8 mouse cellular contexts compared by ENCODE assay signal in genomic region chr13:56135231-56136052, GRCm38 (mm10). TPM values are rescaled to one million over a fixed set of nuclear protein-coding genes. Genes with fewer than 3 reads are reported as not detected.
DNase-seq lines count a peak whose midpoint lies in the region; ATAC-seq and TF ChIP-seq lines count a peak whose summit lies in the region.

No protein-coding gene starts in this region.

- H3K27ac ChIP-seq in bone marrow, adult 2 months (ENCODE audit: control insufficient read depth, insufficient read depth, low read depth, low read length, poor library complexity) = peak overlapping the region; percentile 96
- H3K27ac ChIP-seq in embryonic facial prominence, embryonic 14.5 days (replicated peaks; ENCODE audit: low read depth, low read length) = peak overlapping the region; percentile 89
- H3K27ac ChIP-seq in kidney, embryonic 14.5 days (ENCODE audit: low read depth, low read length) = peak overlapping the region; percentile 89
- H3K27ac ChIP-seq in limb, embryonic 15.5 days = peak overlapping the region; percentile 89
- H3K27ac ChIP-seq in midbrain, postnatal 0 days (ENCODE audit: low read depth, low read length) = peak overlapping the region; percentile 85

- TF ChIP-seq CTCF in bone marrow, adult 2 months (IDR thresholded peaks at IDR 0.05; ENCODE audit: control insufficient read depth, insufficient read depth, low read length) = no peak
- no peak for TF ChIP-seq CTCF in midbrain, postnatal 0 days (IDR thresholded peaks at IDR 0.05)

- peak overlapping the region; percentile 99 for H3K9ac ChIP-seq in embryonic facial prominence, embryonic 14.5 days (ENCODE audit: low read depth, low read length)
- peak overlapping the region; percentile 94 for H3K9ac ChIP-seq in kidney, embryonic 14.5 days (ENCODE audit: low read depth, low read length)
- peak overlapping the region; percentile 97 for H3K9ac ChIP-seq in limb, embryonic 15.5 days
- H3K9ac ChIP-seq in midbrain, postnatal 0 days (replicated peaks; ENCODE audit: low read length, poor library complexity, severe bottlenecking) = peak overlapping the region; percentile 91

- under 1% methylated on average over 77 of the region's 89 CpGs for WGBS in bone marrow, adult 2 months
- 6% methylated on average over 9 of the region's 89 CpGs for WGBS in embryonic facial prominence, embryonic 14.5 days
- 2% methylated on average over 65 of the region's 89 CpGs for WGBS in kidney, embryonic 14.5 days
- 1% methylated on average over 67 of the region's 89 CpGs for WGBS in limb, embryonic 15.5 days
- 2% methylated on average over 51 of the region's 89 CpGs for WGBS in midbrain, postnatal 0 days

- H3K27me3 ChIP-seq in embryonic facial prominence, embryonic 14.5 days (replicated peaks; ENCODE audit: control insufficient read depth, insufficient read depth, low read length) = no peaks in the 10 kb centered on the region
- no peaks in the 10 kb centered on the region for H3K27me3 ChIP-seq in kidney, embryonic 14.5 days (ENCODE audit: control insufficient read depth, insufficient read depth, low read length)
- no peaks in the 10 kb centered on the region for H3K27me3 ChIP-seq in limb, embryonic 15.5 days
- H3K27me3 ChIP-seq in midbrain, postnatal 0 days (ENCODE audit: insufficient read depth, low read length) = no peaks in the 10 kb centered on the region

- peak overlapping the region; percentile 79 for H3K4me3 ChIP-seq in bone marrow, adult 2 months (replicated peaks; ENCODE audit: control insufficient read depth, low read depth, low read length)
- peak overlapping the region; percentile 80 for H3K4me3 ChIP-seq in embryonic facial prominence, embryonic 14.5 days (ENCODE audit: low read depth, low read length)
- peak overlapping the region; percentile 91 for H3K4me3 ChIP-seq in kidney, embryonic 14.5 days (ENCODE audit: low read length)
- peak overlapping the region; percentile 98 for H3K4me3 ChIP-seq in limb, embryonic 15.5 days
- peak overlapping the region; percentile 94 for H3K4me3 ChIP-seq in midbrain, postnatal 0 days (ENCODE audit: low read depth, low read length)

- H3K4me1 ChIP-seq in bone marrow, adult 2 months (ENCODE audit: control insufficient read depth, insufficient read depth, low read length) = peaks cover 11% of the 10 kb centered on the region
- H3K4me1 ChIP-seq in embryonic facial prominence, embryonic 14.5 days (ENCODE audit: control insufficient read depth, insufficient read depth, low read length) = peaks cover 14% of the 10 kb centered on the region
- peaks cover 26% of the 10 kb centered on the region for H3K4me1 ChIP-seq in kidney, embryonic 14.5 days (ENCODE audit: control insufficient read depth, insufficient read depth, low read length)
- H3K4me1 ChIP-seq in limb, embryonic 15.5 days = peaks cover 45% of the 10 kb centered on the region
- peaks cover 8% of the 10 kb centered on the region; the same call in 1 of the 2 replicates for H3K4me1 ChIP-seq in midbrain, postnatal 0 days (ENCODE audit: insufficient read depth, low read length)

- H3K36me3 ChIP-seq in embryonic facial prominence, embryonic 14.5 days (ENCODE audit: control insufficient read depth, insufficient read depth, low read length) = peaks cover 7% of the 10 kb centered on the region; the same call in 1 of the 2 replicates
- H3K36me3 ChIP-seq in kidney, embryonic 14.5 days (ENCODE audit: control insufficient read depth, insufficient read depth, low read length) = no peaks in the 10 kb centered on the region; the same call in 1 of the 2 replicates
- H3K36me3 ChIP-seq in limb, embryonic 15.5 days = peaks cover 4% of the 10 kb centered on the region; the same call in 1 of the 2 replicates
- H3K36me3 ChIP-seq in midbrain, postnatal 0 days (ENCODE audit: insufficient read depth, low read length) = 0 out of 2 replicates have a peak, but pooled peaks cover 2% of the 10 kb centered on the region

- ATAC-seq in embryonic facial prominence, embryonic 14.5 days (ENCODE audit: low read depth) = peak; percentile 90
- ATAC-seq in kidney, embryonic 14.5 days (ENCODE audit: low FRiP score, low TSS enrichment) = peak; percentile 85
- ATAC-seq in limb, embryonic 15.5 days (ENCODE audit: insufficient number of reproducible peaks, low FRiP score, low TSS enrichment, low read depth) = peak; percentile 74
- peak; percentile 78 for ATAC-seq in midbrain, postnatal 0 days (ENCODE audit: low FRiP score)

- H3K4me2 ChIP-seq in embryonic facial prominence, embryonic 14.5 days (ENCODE audit: low read depth, low read length) = peak overlapping the region; percentile 66
- peak overlapping the region; percentile 68 for H3K4me2 ChIP-seq in kidney, embryonic 14.5 days (replicated peaks; ENCODE audit: low read depth, low read length)
- H3K4me2 ChIP-seq in limb, embryonic 15.5 days = peak overlapping the region; percentile 86
- H3K4me2 ChIP-seq in midbrain, postnatal 0 days (ENCODE audit: low read depth, low read length, poor library complexity, severe bottlenecking) = peak overlapping the region; percentile 96

- TF ChIP-seq POLR2A in bone marrow, adult 2 months (IDR thresholded peaks at IDR 0.05; ENCODE audit: borderline replicate concordance, control insufficient read depth, low read depth, low read length) = peak; percentile 78; the same call in 1 of the 2 replicates

- DNase-seq in 416B (ENCODE audit: low read depth) = peak; percentile 81
- peak; percentile 89 for DNase-seq in embryonic facial prominence, embryonic 14.5 days (ENCODE audit: low spot score)
- DNase-seq in heart, adult 9 months (ENCODE audit: low spot score in 2 of 2) = peak; percentile 90
- DNase-seq in midbrain, postnatal 0 days (ENCODE audit: low spot score) = peak; percentile 84
- peak; percentile 83 to 88 for DNase-seq in spleen, postnatal 10 days (ENCODE audit: low spot score in 2 of 2)

- H3K9me3 ChIP-seq in embryonic facial prominence, embryonic 14.5 days (ENCODE audit: control insufficient read depth, low read length) = no peaks in the 10 kb centered on the region
- no peaks in the 10 kb centered on the region for H3K9me3 ChIP-seq in kidney, embryonic 14.5 days (ENCODE audit: control insufficient read depth, low read length)
- no peaks in the 10 kb centered on the region for H3K9me3 ChIP-seq in limb, embryonic 15.5 days
- no peaks in the 10 kb centered on the region for H3K9me3 ChIP-seq in midbrain, postnatal 0 days (ENCODE audit: low read length)

RNA-seq across cellular contexts. Expression of gene H2afy, which starts 0.7 kb away (rescaled TPM):
- polyA plus RNA-seq in bone marrow, adult 2 months (2011; ENCODE audit: insufficient read depth, insufficient read length, low replicate concordance, missing spikeins) = 99.1 and 137 TPM in 2 replicates
- 246 and 265 TPM in 2 replicates for polyA plus RNA-seq in embryonic facial prominence, embryonic 14.5 days (2014; fragmentation: Nextera tagmentation; extraction: Ambion mirVana)
- 440 and 481 TPM in 2 replicates for polyA plus RNA-seq in kidney, embryonic 14.5 days (2014; fragmentation: Nextera tagmentation; extraction: Ambion mirVana)
- 242 and 272 TPM in 2 replicates for polyA plus RNA-seq in limb, embryonic 15.5 days (2015; fragmentation: Nextera tagmentation; extraction: Ambion mirVana)
- 117 and 163 TPM in 2 replicates for total RNA-seq in midbrain, postnatal 0 days (2014; rRNA removed)
- 121 and 134 TPM in 2 replicates for polyA plus RNA-seq in midbrain, postnatal 0 days (2015; fragmentation: Nextera tagmentation; extraction: Ambion mirVana)

RNA-seq across cellular contexts. Expression of gene Tifab, which starts 43.2 kb away (rescaled TPM):
- polyA plus RNA-seq in bone marrow, adult 2 months (2011; ENCODE audit: insufficient read depth, insufficient read length, low replicate concordance, missing spikeins) = 22.4 and 70.7 TPM in 2 replicates
- polyA plus RNA-seq in embryonic facial prominence, embryonic 14.5 days (2014; fragmentation: Nextera tagmentation; extraction: Ambion mirVana) = 0.93 and 0.98 TPM in 2 replicates
- 0.66 and 1.0 TPM in 2 replicates for polyA plus RNA-seq in kidney, embryonic 14.5 days (2014; fragmentation: Nextera tagmentation; extraction: Ambion mirVana)
- polyA plus RNA-seq in limb, embryonic 15.5 days (2015; fragmentation: Nextera tagmentation; extraction: Ambion mirVana) = 3.2 and 3.8 TPM in 2 replicates
- 0.49 and 0.52 TPM in 2 replicates for total RNA-seq in midbrain, postnatal 0 days (2014; rRNA removed)
- 0.64 and 0.76 TPM in 2 replicates for polyA plus RNA-seq in midbrain, postnatal 0 days (2015; fragmentation: Nextera tagmentation; extraction: Ambion mirVana)

Comparison
In these comparisons a context has a peak if more than half of its experiments do, and no peak if none do; other contexts are left out.
1. Peak in every context shown above with its lines: DNase-seq, ATAC-seq, H3K4me3 ChIP-seq and H3K27ac ChIP-seq.